Mouse (Mus musculus): ENCODE data around the gene Mus81.

- TF ChIP-seq CTCF (IDR thresholded peaks at IDR 0.05; ENCODE audit: control insufficient read depth, insufficient read depth, low read length) (no peak), POLR2A (IDR thresholded peaks at IDR 0.05; ENCODE audit: borderline replicate concordance, control insufficient read depth, low read depth, low read length) (no peak)
These were observed 4.5 kb downstream of the Mus81 start for GRCm38 (mm10) chr19:5483386-5484359.

All from bone marrow, adult 2 months (tissue).